Mouse (Mus musculus): ENCODE data around the gene Gpr179. TPM values are rescaled to one million over a fixed set of nuclear protein-coding genes. Genes with fewer than 3 reads are reported as not detected.

Gene Gpr179
- total RNA-seq (2014; rRNA removed) (1.8 and 1.9 TPM in 2 replicates), polyA plus RNA-seq (2015; fragmentation: Nextera tagmentation; extraction: Ambion mirVana) (0.61 and 1.0 TPM in 2 replicates)

DNA sequence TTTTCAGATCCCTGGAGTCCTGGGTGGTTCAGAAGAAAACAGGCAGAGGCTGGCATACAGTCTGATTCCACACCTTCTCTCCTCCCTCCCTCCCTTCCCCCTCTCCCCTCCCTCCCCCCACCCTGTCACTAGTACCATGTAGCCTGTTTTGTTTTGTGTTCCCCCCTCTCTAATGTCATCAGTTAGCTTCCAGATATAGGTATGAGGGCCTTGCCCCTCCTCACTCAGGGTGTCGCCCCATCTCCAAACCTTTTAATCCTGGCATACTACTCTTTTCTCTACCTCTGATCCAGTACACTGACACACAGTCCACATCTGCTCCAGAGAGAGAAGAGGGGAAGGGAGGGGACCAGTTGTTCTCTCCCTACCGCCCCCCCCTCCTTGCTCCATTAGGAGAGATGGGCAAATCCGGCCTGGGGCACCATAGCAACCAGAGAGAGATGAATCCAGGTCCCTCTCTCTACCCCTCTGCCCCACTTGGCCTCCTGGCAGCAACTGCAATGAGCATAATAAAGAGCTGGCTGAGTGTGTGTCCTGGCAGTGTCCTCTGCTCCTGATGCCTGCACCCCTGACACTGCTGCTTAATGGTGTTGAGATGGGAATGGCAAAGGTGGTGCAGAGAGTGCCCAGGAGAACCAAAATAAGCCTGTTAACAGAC, at the start of gene Gpr179:
Gpr179 (minus strand) TSS at position 51 of the 658 bp plus-strand sequence.
- DNase-seq (ENCODE audit: low spot score) (peak; percentile 61), ATAC-seq (peak; percentile 53)
- H3K9ac ChIP-seq (replicated peaks; ENCODE audit: low read length), result no peak within 1 kb of the TSS
- no peaks in the 10 kb centered on the region for H3K36me3 ChIP-seq (ENCODE audit: insufficient read depth, low read length)
- H3K9me3 ChIP-seq (ENCODE audit: low read length), result no peaks in the 10 kb centered on the region
- no peak for TF ChIP-seq CTCF (IDR thresholded peaks at IDR 0.05; ENCODE audit: low read depth)
- no peak within 1 kb of the TSS; the same call in 1 of the 2 replicates for H3K27ac ChIP-seq
- 24% methylated on average over 3 of the region's 3 CpGs for WGBS
- H3K4me2 ChIP-seq (ENCODE audit: low read depth, low read length), result no peak within 1 kb of the TSS
- no peaks in the 10 kb centered on the region for H3K27me3 ChIP-seq (ENCODE audit: insufficient read depth, low read length)
- no peak within 1 kb of the TSS for H3K4me3 ChIP-seq (ENCODE audit: low read length)
- H3K4me1 ChIP-seq (ENCODE audit: insufficient read depth, low read length), result peaks cover 8% of the 10 kb centered on the region; the same call in 1 of the 2 replicates

DNA sequence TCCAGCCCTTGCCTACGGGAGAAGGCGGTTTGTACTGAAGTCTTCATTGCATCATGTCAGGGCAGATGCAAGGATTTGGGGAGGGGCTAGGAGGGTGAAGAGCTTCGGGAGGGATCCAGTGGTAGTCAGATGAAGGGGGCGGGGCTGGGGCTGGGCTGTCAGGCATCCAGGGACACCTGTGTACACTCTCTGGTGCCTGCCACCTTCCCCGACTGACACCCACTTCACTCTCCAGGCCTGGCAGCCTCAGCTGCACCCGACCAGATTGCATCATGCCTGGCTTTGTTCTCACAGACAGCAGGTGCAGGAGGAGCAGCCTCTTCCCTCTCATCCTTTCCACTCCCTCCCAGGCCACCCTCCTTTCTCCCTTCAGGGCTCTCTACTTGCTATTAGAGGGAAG, 49.2 kb upstream of the Gpr179 start:
- H3K4me2 ChIP-seq (ENCODE audit: low read depth, low read length), result peak overlapping the region; percentile 65
- H3K4me1 ChIP-seq (ENCODE audit: insufficient read depth, low read length), result peaks cover 18% of the 10 kb centered on the region
- peak overlapping the region; percentile 41 for H3K9ac ChIP-seq (replicated peaks; ENCODE audit: low read length)
- no peaks in the 10 kb centered on the region for H3K27me3 ChIP-seq (ENCODE audit: insufficient read depth, low read length)
- no peak for TF ChIP-seq CTCF (IDR thresholded peaks at IDR 0.05; ENCODE audit: low read depth)
- DNase-seq (ENCODE audit: low spot score) (peak; percentile 60), ATAC-seq (peak; percentile 11)
- 13% methylated on average over 5 of the region's 6 CpGs for WGBS
- H3K9me3 ChIP-seq (ENCODE audit: low read length), result no peaks in the 10 kb centered on the region
- H3K4me3 ChIP-seq (ENCODE audit: low read length), result no peak overlapping the region
- H3K27ac ChIP-seq, result peak overlapping the region; percentile 76
- peaks cover 5% of the 10 kb centered on the region; the same call in 1 of the 2 replicates for H3K36me3 ChIP-seq (ENCODE audit: insufficient read depth, low read length)

DNA sequence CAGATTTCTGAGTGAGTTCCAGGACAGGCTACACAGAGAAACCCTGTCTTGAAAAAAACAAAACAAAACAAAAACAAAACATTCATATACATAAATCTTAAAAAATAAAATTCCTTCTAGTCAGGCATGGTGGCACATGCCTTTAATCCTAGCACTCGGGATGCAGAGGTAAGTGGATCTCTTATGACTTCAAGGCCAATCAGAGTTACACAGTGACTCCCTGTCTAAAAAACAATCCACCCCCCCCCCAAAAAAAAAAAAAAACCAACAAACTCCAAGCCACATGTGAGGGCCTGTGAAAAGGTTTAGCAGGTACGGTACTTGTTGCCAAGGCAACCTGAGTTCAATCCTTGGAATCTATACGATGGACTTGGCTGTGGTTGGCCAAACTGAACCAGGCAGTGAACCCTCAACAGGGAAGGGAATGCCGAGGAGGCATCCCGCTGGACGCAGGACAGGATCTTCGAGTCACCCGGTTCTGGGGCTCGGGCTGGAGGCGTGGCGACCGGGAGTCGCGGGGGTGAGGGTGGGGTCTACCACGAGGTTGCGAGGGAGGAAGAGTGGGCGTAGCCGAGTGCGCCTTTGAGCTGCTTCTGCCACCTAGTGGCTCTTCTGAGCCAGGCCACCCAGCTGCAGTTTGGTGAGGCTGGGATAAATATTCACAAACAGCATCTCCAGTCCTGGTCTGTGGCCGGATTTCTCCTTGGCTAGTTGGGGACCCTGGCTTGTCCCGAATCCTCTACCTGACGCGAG, 48.3 kb upstream of the Gpr179 start:
- peaks cover 11% of the 10 kb centered on the region; the same call in 1 of the 2 replicates for H3K36me3 ChIP-seq (ENCODE audit: insufficient read depth, low read length)
- peak overlapping the region; percentile 65 for H3K4me2 ChIP-seq (ENCODE audit: low read depth, low read length)
- DNase-seq (ENCODE audit: low spot score), result peak; percentile 93
- 3% methylated on average over 23 of the region's 23 CpGs for WGBS
- peak; percentile 80 for ATAC-seq
- H3K27me3 ChIP-seq (ENCODE audit: insufficient read depth, low read length), result no peaks in the 10 kb centered on the region
- peak; percentile 96 for TF ChIP-seq CTCF (IDR thresholded peaks at IDR 0.05; ENCODE audit: low read depth)
- peak overlapping the region; percentile 29 for H3K4me3 ChIP-seq (ENCODE audit: low read length)
- H3K9ac ChIP-seq (replicated peaks; ENCODE audit: low read length), result peak overlapping the region; percentile 41; the same call in 1 of the 2 replicates
- H3K27ac ChIP-seq, result peak overlapping the region; percentile 76
- H3K4me1 ChIP-seq (ENCODE audit: insufficient read depth, low read length), result peaks cover 9% of the 10 kb centered on the region
- H3K9me3 ChIP-seq (ENCODE audit: low read length), result no peaks in the 10 kb centered on the region

DNA sequence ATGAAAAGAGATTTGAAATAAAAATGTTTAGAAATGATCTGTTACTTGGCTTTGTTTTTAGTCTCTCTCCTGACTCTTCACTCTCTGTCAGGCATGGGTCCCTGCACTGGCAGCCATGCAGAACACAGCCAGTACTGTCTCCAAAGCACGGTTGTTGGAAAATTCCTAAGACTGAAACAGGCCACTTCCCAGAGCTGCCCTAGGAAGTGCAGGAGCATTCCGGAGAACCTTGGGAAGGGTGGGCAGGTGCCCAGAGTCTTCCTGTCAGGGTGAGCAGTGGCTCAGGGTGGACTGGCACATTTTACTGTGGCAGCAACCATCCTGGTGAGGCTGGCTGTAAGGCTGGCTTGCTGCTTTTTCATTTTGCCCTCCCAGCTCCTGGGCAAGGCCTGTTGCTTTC, 46.6 kb upstream of the Gpr179 start:
- no peak for ATAC-seq
- Histone ChIP-seq H3K36me3 (ENCODE audit: insufficient read depth, low read length) (peaks cover 24% of the 10 kb centered on the region; the same call in 1 of the 2 replicates), H3K9me3 (ENCODE audit: low read length) (no peaks in the 10 kb centered on the region), H3K4me2 (ENCODE audit: low read depth, low read length) (no peak overlapping the region), H3K4me1 (ENCODE audit: insufficient read depth, low read length) (peaks cover 9% of the 10 kb centered on the region), H3K27ac (no peak overlapping the region), H3K4me3 (ENCODE audit: low read length) (no peak overlapping the region), H3K9ac (replicated peaks; ENCODE audit: low read length) (no peak overlapping the region), H3K27me3 (ENCODE audit: insufficient read depth, low read length) (no peaks in the 10 kb centered on the region)
- no peak for TF ChIP-seq CTCF (IDR thresholded peaks at IDR 0.05; ENCODE audit: low read depth)
- DNase-seq (ENCODE audit: low spot score), result no peak
- 61% methylated on average over 2 of the region's 2 CpGs for WGBS

GRCm38 (mm10) chr11:97394146-97394545, 42.3 kb upstream of the Gpr179 start:
- DNase-seq (ENCODE audit: low spot score) (no peak), ATAC-seq (no peak)
- Histone ChIP-seq H3K27me3 (ENCODE audit: insufficient read depth, low read length) (no peaks in the 10 kb centered on the region), H3K4me3 (ENCODE audit: low read length) (no peak overlapping the region), H3K4me2 (ENCODE audit: low read depth, low read length) (no peak overlapping the region), H3K9me3 (ENCODE audit: low read length) (no peaks in the 10 kb centered on the region), H3K9ac (replicated peaks; ENCODE audit: low read length) (no peak overlapping the region), H3K4me1 (ENCODE audit: insufficient read depth, low read length) (no peaks in the 10 kb centered on the region), H3K27ac (no peak overlapping the region), H3K36me3 (ENCODE audit: insufficient read depth, low read length) (peaks cover 44% of the 10 kb centered on the region)
- no peak for TF ChIP-seq CTCF (IDR thresholded peaks at IDR 0.05; ENCODE audit: low read depth)
- WGBS, result 91% methylated on average over 11 of the region's 11 CpGs

DNA sequence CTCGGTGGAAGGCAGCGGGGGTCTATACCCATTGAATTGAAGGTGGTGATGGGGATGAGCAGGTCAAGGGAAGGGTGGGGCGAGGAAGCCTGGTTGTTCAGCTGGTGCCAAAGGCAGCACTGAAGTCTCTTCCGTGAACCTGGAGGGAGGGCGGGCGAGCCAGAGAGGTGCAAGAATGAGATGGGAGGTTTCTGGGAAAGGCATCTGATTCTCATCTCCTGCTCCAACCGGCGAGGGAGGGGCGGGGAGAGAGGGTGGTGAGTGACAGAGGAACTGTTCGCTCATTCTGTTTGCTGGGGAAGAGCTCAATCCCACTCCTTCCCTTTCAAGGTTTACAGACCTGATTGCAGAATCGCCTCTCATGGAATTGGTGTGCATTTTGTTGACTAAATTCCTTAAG, 41.8 kb upstream of the Gpr179 start:
- 82% methylated on average over 11 of the region's 11 CpGs for WGBS
- H3K4me1 ChIP-seq (ENCODE audit: insufficient read depth, low read length), result no peaks in the 10 kb centered on the region
- ATAC-seq, result no peak

More for the DNA sequence above, 41.8 kb upstream of the Gpr179 start:
- DNase-seq (ENCODE audit: low spot score), result no peak
- Histone ChIP-seq H3K36me3 (ENCODE audit: insufficient read depth, low read length) (peaks cover 49% of the 10 kb centered on the region), H3K4me2 (ENCODE audit: low read depth, low read length) (no peak overlapping the region), H3K27me3 (ENCODE audit: insufficient read depth, low read length) (no peaks in the 10 kb centered on the region), H3K4me3 (ENCODE audit: low read length) (no peak overlapping the region), H3K27ac (no peak overlapping the region), H3K9me3 (ENCODE audit: low read length) (no peaks in the 10 kb centered on the region), H3K9ac (replicated peaks; ENCODE audit: low read length) (no peak overlapping the region)
- no peak for TF ChIP-seq CTCF (IDR thresholded peaks at IDR 0.05; ENCODE audit: low read depth)
